Comparison of ENCODE assay signal across 24 mouse cellular contexts in the genomic region with DNA sequence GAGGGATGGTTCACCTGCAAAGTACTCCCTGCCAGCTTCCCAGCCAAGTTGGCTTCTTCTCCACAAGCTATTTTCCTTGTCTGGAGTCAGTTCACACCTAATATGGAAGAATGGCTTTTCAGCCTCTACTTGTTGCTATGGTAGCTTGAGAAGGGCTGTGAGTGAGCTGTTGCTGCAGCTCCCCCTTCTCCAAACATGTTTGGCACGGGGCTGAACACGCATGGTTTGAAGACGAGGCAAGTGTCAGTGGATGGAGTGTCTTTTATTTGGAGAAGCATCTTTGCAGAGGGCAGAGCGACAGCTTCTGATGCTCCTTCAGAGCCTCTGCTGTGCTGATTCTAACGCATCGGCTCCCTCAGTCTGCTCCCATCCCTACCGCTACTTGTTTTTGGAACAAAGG. TPM values are rescaled to one million over a fixed set of nuclear protein-coding genes. Genes with fewer than 3 reads are reported as not detected.
DNase-seq lines count a peak whose midpoint lies in the region; ATAC-seq and TF ChIP-seq lines count a peak whose summit lies in the region.
"Had no signal": no experiment of that assay in that cellular context is flagged by ENCODE, and none has a peak within 500 bp of the region (broad histone marks: within the 10 kb centered on the region; RNA-seq: fewer than 3 reads in every experiment).

No protein-coding gene starts in this region.

- no peaks in the 10 kb centered on the region for H3K4me1 ChIP-seq in forebrain, embryonic 13.5 days
- no peaks in the 10 kb centered on the region for H3K4me1 ChIP-seq in forebrain, embryonic 11.5 days (replicated peaks; ENCODE audit: control insufficient read depth, insufficient read depth, low read length)
- H3K4me1 ChIP-seq in lung, embryonic 14.5 days (ENCODE audit: insufficient read depth) = no peaks in the 10 kb centered on the region
- no peaks in the 10 kb centered on the region for H3K4me1 ChIP-seq in liver, postnatal 0 days (ENCODE audit: insufficient read depth)
- H3K4me1 ChIP-seq: embryonic facial prominence, embryonic 12.5 days; heart, embryonic 15.5 days; limb, embryonic 10.5 days; midbrain, embryonic 15.5 days had no signal

- no peak overlapping the region for H3K4me2 ChIP-seq in forebrain, embryonic 13.5 days
- H3K4me2 ChIP-seq in forebrain, embryonic 11.5 days (ENCODE audit: low read depth, low read length, severe bottlenecking) = no peak overlapping the region
- no peak overlapping the region for H3K4me2 ChIP-seq in lung, embryonic 14.5 days
- H3K4me2 ChIP-seq in liver, postnatal 0 days (ENCODE audit: low read depth, low read length) = no peak overlapping the region
- H3K4me2 ChIP-seq: embryonic facial prominence, embryonic 12.5 days; heart, embryonic 15.5 days; liver, embryonic 11.5 days; midbrain, embryonic 15.5 days had no signal

- H3K36me3 ChIP-seq in forebrain, embryonic 13.5 days (ENCODE audit: poor library complexity, severe bottlenecking) = no peaks in the 10 kb centered on the region
- no peaks in the 10 kb centered on the region for H3K36me3 ChIP-seq in forebrain, embryonic 11.5 days (ENCODE audit: control insufficient read depth, insufficient read depth, low read length)
- H3K36me3 ChIP-seq in lung, embryonic 14.5 days (ENCODE audit: insufficient read depth) = no peaks in the 10 kb centered on the region
- no peaks in the 10 kb centered on the region for H3K36me3 ChIP-seq in liver, postnatal 0 days (replicated peaks; ENCODE audit: insufficient read depth, low read length)
- H3K36me3 ChIP-seq: embryonic facial prominence, embryonic 12.5 days; heart, embryonic 15.5 days; limb, embryonic 10.5 days; midbrain, embryonic 15.5 days had no signal

- 0 out of 2 replicates have a peak, but pooled peaks have one; percentile 33 for ATAC-seq in forebrain, embryonic 13.5 days
- no peak for ATAC-seq in forebrain, embryonic 11.5 days (replicated peaks; ENCODE audit: low FRiP score)
- no peak for ATAC-seq in lung, embryonic 14.5 days (ENCODE audit: insufficient read depth)
- ATAC-seq in liver, postnatal 0 days = no peak
- ATAC-seq: intestine, embryonic 16.5 days; midbrain, embryonic 15.5 days had no signal

- H3K4me3 ChIP-seq in forebrain, embryonic 13.5 days = no peak overlapping the region
- H3K4me3 ChIP-seq in forebrain, embryonic 11.5 days (ENCODE audit: low read depth, low read length) = no peak overlapping the region
- no peak overlapping the region for H3K4me3 ChIP-seq in lung, embryonic 14.5 days (ENCODE audit: low read depth, low read length)
- no peak overlapping the region for H3K4me3 ChIP-seq in liver, postnatal 0 days (ENCODE audit: low read depth, low read length)
- H3K4me3 ChIP-seq: embryonic facial prominence, embryonic 12.5 days; gastrocnemius, adult 2 months; heart, embryonic 15.5 days; left cerebral cortex, adult 2 months; limb, embryonic 10.5 days; midbrain, embryonic 15.5 days had no signal

- H3K9ac ChIP-seq in forebrain, embryonic 13.5 days = no peak overlapping the region
- no peak overlapping the region for H3K9ac ChIP-seq in forebrain, embryonic 11.5 days (ENCODE audit: low read length)
- H3K9ac ChIP-seq in lung, embryonic 14.5 days = no peak overlapping the region
- H3K9ac ChIP-seq in liver, postnatal 0 days (replicated peaks) = no peak overlapping the region
- H3K9ac ChIP-seq: embryonic facial prominence, embryonic 12.5 days; heart, embryonic 15.5 days; midbrain, embryonic 15.5 days had no signal

- no peak for TF ChIP-seq CTCF in lung, embryonic 14.5 days (IDR thresholded peaks at IDR 0.05; ENCODE audit: low read depth)
- no peak for TF ChIP-seq CTCF in liver, postnatal 0 days (IDR thresholded peaks at IDR 0.05; ENCODE audit: low read depth)

- DNase-seq in forebrain, embryonic 11.5 days (ENCODE audit: low spot score) = no peak
- peak; percentile 1 for DNase-seq in lung, embryonic 14.5 days
- DNase-seq in lung, postnatal 14 days = no peak
- DNase-seq in layer of hippocampus, adult 11-12 months (ENCODE audit: low spot score) = peak; percentile 43
- peak; percentile 27 to 33 for DNase-seq in layer of hippocampus, postnatal 25 days (ENCODE audit: extremely low spot score in 1 of 2, low spot score in 1 of 2)
- DNase-seq in liver, postnatal 0 days = no peak
- DNase-seq in cerebellum, postnatal 25 days = no peak
- DNase-seq: cerebellum, adult 11-12 months; gastrocnemius, adult 2 months; heart, adult 18-20 months; right cerebral cortex, postnatal 14 days; thymus, postnatal 36 days had no signal

- TF ChIP-seq EP300 in liver, postnatal 0 days (IDR thresholded peaks at IDR 0.05; ENCODE audit: low read depth) = no peak

- 77% methylated on average over 7 of the region's 7 CpGs for WGBS in forebrain, embryonic 13.5 days
- WGBS in forebrain, embryonic 11.5 days = 94% methylated on average over 7 of the region's 7 CpGs
- WGBS in lung, embryonic 14.5 days = 52% methylated on average over 7 of the region's 7 CpGs
- 74% methylated on average over 7 of the region's 7 CpGs for WGBS in liver, postnatal 0 days (ENCODE audit: insufficient replicate concordance)

- no peak overlapping the region for H3K27ac ChIP-seq in forebrain, embryonic 13.5 days
- no peak overlapping the region for H3K27ac ChIP-seq in forebrain, embryonic 11.5 days (ENCODE audit: low read depth, low read length)
- no peak overlapping the region for H3K27ac ChIP-seq in lung, embryonic 14.5 days (ENCODE audit: low read depth)
- no peak overlapping the region for H3K27ac ChIP-seq in liver, postnatal 0 days (ENCODE audit: low read depth)
- H3K27ac ChIP-seq: embryonic facial prominence, embryonic 12.5 days; gastrocnemius, adult 2 months; heart, embryonic 15.5 days; kidney, postnatal 0 days; left cerebral cortex, adult 2 months; limb, embryonic 10.5 days; midbrain, embryonic 15.5 days had no signal

- H3K9me3 ChIP-seq in forebrain, embryonic 13.5 days (replicated peaks) = no peaks in the 10 kb centered on the region
- H3K9me3 ChIP-seq in forebrain, embryonic 11.5 days (ENCODE audit: control insufficient read depth, low read length) = no peaks in the 10 kb centered on the region
- no peaks in the 10 kb centered on the region for H3K9me3 ChIP-seq in lung, embryonic 14.5 days (ENCODE audit: low read depth, low read length)
- H3K9me3 ChIP-seq in liver, postnatal 0 days (ENCODE audit: low read length) = no peaks in the 10 kb centered on the region
- H3K9me3 ChIP-seq: embryonic facial prominence, embryonic 12.5 days; heart, embryonic 15.5 days; limb, embryonic 10.5 days; midbrain, embryonic 15.5 days had no signal

- H3K27me3 ChIP-seq in forebrain, embryonic 13.5 days = no peaks in the 10 kb centered on the region
- H3K27me3 ChIP-seq in forebrain, embryonic 11.5 days (ENCODE audit: control insufficient read depth, insufficient read depth, low read length) = no peaks in the 10 kb centered on the region
- no peaks in the 10 kb centered on the region for H3K27me3 ChIP-seq in lung, embryonic 14.5 days (ENCODE audit: insufficient read depth, low read length)
- H3K27me3 ChIP-seq in liver, postnatal 0 days (ENCODE audit: insufficient read depth, low read length) = no peaks in the 10 kb centered on the region
- H3K27me3 ChIP-seq: embryonic facial prominence, embryonic 12.5 days; heart, embryonic 15.5 days; midbrain, embryonic 15.5 days had no signal

RNA-seq across cellular contexts. Expression of gene Dab1, which starts 41.3 kb away (rescaled TPM):
- 105 and 106 TPM in 2 replicates for polyA plus RNA-seq in forebrain, embryonic 13.5 days (2015; fragmentation: Nextera tagmentation; extraction: Ambion mirVana)
- polyA plus RNA-seq in forebrain, embryonic 11.5 days (2014; fragmentation: Nextera tagmentation; extraction: Ambion mirVana) = 46.9 and 51.6 TPM in 2 replicates
- polyA plus RNA-seq in lung, embryonic 14.5 days (2014; fragmentation: Nextera tagmentation; extraction: Ambion mirVana) = 4.0 and 4.4 TPM in 2 replicates
- 100 to 1,000 TPM; 132 to 158 TPM for total RNA-seq in layer of hippocampus, postnatal 25 days (2021)
- polyA plus RNA-seq in liver, postnatal 0 days (2015; fragmentation: Nextera tagmentation; extraction: Ambion mirVana) = 0.72 and 1.1 TPM in 2 replicates
- total RNA-seq: hematopoietic stem cell, adult 5-6 weeks; megakaryocyte progenitor cell, adult 5-6 weeks; MEL had no signal

Comparison
In these comparisons a context has a peak if more than half of its experiments do, and no peak if none do; other contexts are left out.
1. DNase-seq: peak in lung, embryonic 14.5 days (single experiment), layer of hippocampus, adult 11-12 months (single experiment) and layer of hippocampus, postnatal 25 days (2 of 2); none in forebrain, embryonic 11.5 days (single experiment), lung, postnatal 14 days (single experiment), liver, postnatal 0 days (single experiment) and cerebellum, postnatal 25 days (0 of 2).